Mouse (Mus musculus): ENCODE results near the gene Slc44a2. TPM values are rescaled to one million over a fixed set of nuclear protein-coding genes. Genes with fewer than 3 reads are reported as not detected.
A peak's percentile ranks its signal among the peaks of the same experiment; 100 is the strongest.

The Slc44a2 gene
- polyA plus RNA-seq, 1 experiment: 356 TPM

DNA sequence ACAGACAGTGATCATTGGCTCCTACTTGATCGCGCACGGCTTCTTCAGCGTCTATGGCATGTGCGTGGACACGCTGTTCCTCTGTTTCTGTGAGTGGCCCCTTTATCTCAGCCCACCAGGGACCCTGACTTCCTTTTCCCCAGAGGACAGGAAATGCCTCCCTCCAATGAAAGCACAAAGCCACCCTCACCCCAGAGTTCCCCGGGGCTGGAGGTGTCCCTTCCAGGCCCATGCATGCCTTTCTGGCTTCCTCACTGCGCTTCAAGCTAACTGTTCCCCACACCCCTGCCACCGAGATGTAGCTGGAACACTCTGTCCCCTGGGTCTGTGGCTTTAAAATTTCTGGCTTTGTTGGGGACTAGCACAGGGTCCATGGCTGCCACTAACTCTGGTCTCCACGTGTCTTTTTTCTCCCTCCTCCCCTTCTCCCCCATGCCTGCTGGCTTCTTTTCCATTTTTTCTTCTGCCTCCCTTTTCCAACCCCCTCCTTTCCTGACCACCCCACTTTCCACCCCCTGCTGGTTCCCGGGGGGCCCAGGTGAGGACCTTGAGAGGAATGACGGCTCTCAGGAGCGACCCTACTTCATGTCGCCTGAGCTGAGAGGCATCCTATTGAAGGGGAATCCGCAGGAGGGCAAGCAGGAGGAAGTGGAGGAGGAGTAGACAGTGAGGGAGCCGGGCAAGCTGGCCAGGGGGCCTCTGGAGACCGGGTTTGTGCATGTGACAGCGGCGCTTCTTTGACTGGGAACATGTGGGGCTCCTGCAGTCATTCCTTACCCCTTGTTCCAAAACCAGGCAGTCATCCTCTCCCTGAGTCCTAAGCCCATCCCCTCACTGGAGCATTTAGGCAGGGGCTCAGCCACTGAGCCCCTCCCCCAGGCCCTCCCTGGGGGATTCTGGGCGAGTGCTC, 32.2 kb downstream of the Slc44a2 start:
- no peaks in the 10 kb centered on the region for H3K4me1 ChIP-seq (ENCODE audit: control insufficient read depth, insufficient read depth, low read length)
- 52% methylated on average over 20 of the region's 20 CpGs for WGBS
- TF ChIP-seq POLR2A (IDR thresholded peaks at IDR 0.05; ENCODE audit: insufficient read depth, low read depth, low read length) (no peak), CTCF (IDR thresholded peaks at IDR 0.05; ENCODE audit: insufficient read depth, low read depth, low read length) (no peak)
- H3K4me3 ChIP-seq (ENCODE audit: insufficient read depth, low read depth, low read length): no peak overlapping the region
- H3K27ac ChIP-seq (ENCODE audit: insufficient read depth, low read depth, low read length): no peak overlapping the region

DNA sequence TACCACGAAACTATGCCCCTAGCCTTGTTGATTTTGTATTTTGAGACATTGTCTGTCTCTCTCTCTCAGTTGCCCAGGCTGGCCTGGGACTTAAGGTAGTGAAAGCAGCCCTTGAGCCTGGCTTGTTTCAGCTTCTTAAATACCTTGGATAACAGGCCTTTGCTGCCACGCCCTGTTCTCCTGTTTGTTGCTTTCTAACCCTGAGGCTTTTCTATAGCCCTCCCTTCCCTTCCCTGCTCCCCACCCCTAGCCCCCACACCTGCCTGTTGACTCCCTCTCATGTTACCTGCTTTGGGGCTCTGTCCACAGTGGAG, 32.8 kb downstream of the Slc44a2 start:
- no peaks in the 10 kb centered on the region for H3K4me1 ChIP-seq (ENCODE audit: control insufficient read depth, insufficient read depth, low read length)

DNA sequence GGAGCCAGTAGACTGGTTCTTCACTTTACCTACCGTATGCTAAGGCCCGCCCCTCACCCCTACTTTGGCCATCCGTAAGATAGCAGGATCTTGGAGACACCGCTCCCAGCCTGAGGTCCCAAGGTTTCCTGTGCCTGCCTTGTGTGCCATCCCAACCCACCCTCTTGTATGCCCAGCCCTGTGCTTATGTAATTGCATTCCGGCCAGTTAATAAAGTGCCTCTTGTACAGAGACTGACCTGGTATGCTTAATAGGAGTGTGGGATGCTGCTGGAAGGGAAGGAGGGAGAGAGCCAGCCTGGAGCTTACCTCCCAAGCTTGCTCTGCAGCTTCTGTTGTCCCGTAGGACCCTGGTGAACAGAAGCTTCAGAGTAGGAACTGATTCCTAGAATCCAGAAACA, 34.3 kb downstream of the Slc44a2 start:
- no peaks in the 10 kb centered on the region for H3K4me1 ChIP-seq (ENCODE audit: control insufficient read depth, insufficient read depth, low read length)
- no peak overlapping the region for H3K4me3 ChIP-seq (ENCODE audit: insufficient read depth, low read depth, low read length)
- TF ChIP-seq CTCF (IDR thresholded peaks at IDR 0.05; ENCODE audit: insufficient read depth, low read depth, low read length): no peak
- no peak for TF ChIP-seq POLR2A (IDR thresholded peaks at IDR 0.05; ENCODE audit: insufficient read depth, low read depth, low read length)
- 89% methylated on average over 6 of the region's 6 CpGs for WGBS
- H3K27ac ChIP-seq (ENCODE audit: insufficient read depth, low read depth, low read length): no peak overlapping the region

More for the DNA sequence above, 32.8 kb downstream of the Slc44a2 start:
- Histone ChIP-seq H3K27ac (ENCODE audit: insufficient read depth, low read depth, low read length) (no peak overlapping the region), H3K4me3 (ENCODE audit: insufficient read depth, low read depth, low read length) (no peak overlapping the region)
- TF ChIP-seq CTCF (IDR thresholded peaks at IDR 0.05; ENCODE audit: insufficient read depth, low read depth, low read length): no peak
- no peak for TF ChIP-seq POLR2A (IDR thresholded peaks at IDR 0.05; ENCODE audit: insufficient read depth, low read depth, low read length)
- WGBS: 84% methylated on average over 2 of the region's 2 CpGs

DNA sequence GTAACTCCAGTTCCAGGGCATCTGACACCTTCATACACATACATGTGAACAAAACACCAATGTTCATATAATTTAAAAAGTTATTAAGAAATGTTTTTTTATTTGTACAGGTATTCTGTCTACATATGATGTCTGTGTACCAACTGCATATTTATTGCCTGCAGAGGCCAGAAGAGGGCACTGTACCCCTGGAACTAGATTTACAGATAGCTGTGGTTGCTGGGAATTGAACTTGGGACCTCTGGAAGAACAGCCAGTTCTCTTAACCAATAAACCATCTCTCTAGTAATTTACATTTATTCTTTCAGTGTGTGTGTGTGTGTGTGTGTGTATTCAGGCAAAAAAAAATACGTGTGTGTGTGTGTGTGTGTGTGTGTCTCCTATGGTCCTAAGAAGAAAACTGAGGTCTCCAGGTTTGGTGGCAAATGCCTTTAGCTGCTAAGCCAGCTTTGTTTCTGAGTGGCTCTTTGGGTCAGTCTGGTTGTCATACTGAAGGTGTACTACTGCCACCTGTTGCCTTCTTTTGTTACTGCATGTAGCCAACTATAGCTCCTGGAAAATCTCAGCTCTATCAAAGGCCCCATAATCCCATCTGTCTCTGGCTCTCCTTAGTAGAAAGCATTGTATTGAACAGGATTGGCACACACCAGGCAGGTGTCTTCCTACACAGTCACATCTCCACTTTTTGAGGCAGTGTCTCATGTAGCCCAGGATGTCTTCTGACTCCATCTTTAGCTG, 36.7 kb downstream of the Slc44a2 start:
- 7% methylated on average over 1 of the region's 1 CpGs for WGBS
- TF ChIP-seq CTCF (IDR thresholded peaks at IDR 0.05; ENCODE audit: insufficient read depth, low read depth, low read length): no peak
- no peak for TF ChIP-seq POLR2A (IDR thresholded peaks at IDR 0.05; ENCODE audit: insufficient read depth, low read depth, low read length)
- no peak overlapping the region for H3K4me3 ChIP-seq (ENCODE audit: insufficient read depth, low read depth, low read length)
- no peaks in the 10 kb centered on the region for H3K4me1 ChIP-seq (ENCODE audit: control insufficient read depth, insufficient read depth, low read length)
- no peak overlapping the region for H3K27ac ChIP-seq (ENCODE audit: insufficient read depth, low read depth, low read length)

DNA sequence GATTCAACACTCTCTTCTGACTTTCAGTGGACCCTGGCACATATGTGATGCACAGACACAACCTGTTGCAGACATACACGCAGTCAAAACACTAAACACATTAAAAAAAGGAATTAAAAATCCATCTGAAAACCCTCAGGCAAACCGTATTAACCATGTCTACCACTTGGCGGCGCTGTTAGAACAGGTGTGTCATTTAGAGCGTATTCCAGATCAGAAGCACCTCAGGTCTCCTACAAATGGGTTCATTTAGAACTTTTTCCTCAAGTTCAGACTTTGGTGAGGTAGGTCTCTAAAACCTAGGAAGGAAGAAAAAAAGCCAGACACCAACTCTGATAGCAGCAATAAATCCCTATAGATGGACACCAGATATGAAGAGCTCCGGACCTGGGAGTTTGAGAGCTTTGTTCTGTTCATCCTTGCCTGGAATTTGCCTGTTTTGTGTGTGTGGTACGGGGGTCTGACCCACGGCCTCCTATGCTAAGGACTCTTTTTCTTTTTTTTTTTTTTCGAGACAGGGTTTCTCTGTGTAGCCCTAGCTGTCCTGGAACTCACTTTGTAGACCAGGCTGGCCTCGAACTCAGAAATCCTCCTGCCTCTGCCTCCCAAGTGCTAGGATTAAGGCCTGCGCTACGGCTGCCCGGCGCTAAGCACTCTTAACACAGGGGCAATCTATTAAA, 46.2 kb downstream of the Slc44a2 start:
- no peak for TF ChIP-seq POLR2A (IDR thresholded peaks at IDR 0.05; ENCODE audit: insufficient read depth, low read depth, low read length)
- TF ChIP-seq CTCF (IDR thresholded peaks at IDR 0.05; ENCODE audit: insufficient read depth, low read depth, low read length): no peak
- Histone ChIP-seq H3K4me3 (ENCODE audit: insufficient read depth, low read depth, low read length) (peak overlapping the region; percentile 99), H3K27ac (ENCODE audit: insufficient read depth, low read depth, low read length) (peak overlapping the region; percentile 93), H3K4me1 (ENCODE audit: control insufficient read depth, insufficient read depth, low read length) (peaks cover 6% of the 10 kb centered on the region)
- 32% methylated on average over 14 of the region's 14 CpGs for WGBS

DNA sequence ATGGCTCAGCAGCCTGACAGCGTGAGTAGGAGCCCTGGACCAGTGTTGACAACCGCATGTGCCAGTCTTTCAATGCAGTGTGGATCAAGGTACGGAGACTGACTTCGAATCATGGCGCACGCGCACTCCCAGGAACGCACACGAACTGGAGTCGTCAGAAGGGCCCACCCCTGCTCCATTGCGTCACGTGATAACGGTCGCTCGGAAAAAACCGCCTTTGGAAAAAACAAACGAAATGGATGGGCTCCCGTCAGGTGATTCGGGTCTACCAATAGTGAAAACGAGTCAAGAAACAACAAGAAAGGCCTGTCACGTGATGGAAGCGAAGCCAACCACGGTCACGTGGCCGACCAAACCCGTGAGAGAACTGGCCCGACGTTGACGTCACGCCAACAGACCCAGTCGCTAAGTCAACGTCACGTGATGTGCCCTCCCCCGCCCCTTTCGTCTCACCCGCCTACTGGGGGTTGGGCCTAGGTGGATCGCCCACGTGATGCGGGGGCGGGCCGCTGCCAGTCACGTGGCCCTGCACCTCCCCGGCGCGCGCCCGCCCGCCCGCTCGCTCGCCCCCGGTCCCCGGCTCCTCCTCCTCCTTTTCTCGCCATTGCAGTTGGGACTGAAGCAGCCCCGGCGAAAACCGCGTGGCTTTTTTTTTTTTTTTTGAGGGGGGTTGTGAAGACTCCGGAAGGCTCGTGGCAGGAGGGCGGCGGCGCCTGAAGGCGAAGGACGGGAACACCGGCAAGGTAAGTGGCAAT, 47.0 kb downstream of the Slc44a2 start, which contains the start of gene Ilf3:
Ilf3 (plus strand) TSS at position 515 of the 755 bp plus-strand sequence.
- H3K4me1 ChIP-seq (ENCODE audit: control insufficient read depth, insufficient read depth, low read length): peaks cover 6% of the 10 kb centered on the region
- H3K27ac ChIP-seq (ENCODE audit: insufficient read depth, low read depth, low read length): peak within 1 kb of the TSS; percentile 93
- WGBS: under 1% methylated on average over 66 of the region's 66 CpGs
- peak; percentile 46 for TF ChIP-seq POLR2A (IDR thresholded peaks at IDR 0.05; ENCODE audit: insufficient read depth, low read depth, low read length)
- TF ChIP-seq CTCF (IDR thresholded peaks at IDR 0.05; ENCODE audit: insufficient read depth, low read depth, low read length): no peak
- H3K4me3 ChIP-seq (ENCODE audit: insufficient read depth, low read depth, low read length): peak within 1 kb of the TSS; percentile 99

DNA sequence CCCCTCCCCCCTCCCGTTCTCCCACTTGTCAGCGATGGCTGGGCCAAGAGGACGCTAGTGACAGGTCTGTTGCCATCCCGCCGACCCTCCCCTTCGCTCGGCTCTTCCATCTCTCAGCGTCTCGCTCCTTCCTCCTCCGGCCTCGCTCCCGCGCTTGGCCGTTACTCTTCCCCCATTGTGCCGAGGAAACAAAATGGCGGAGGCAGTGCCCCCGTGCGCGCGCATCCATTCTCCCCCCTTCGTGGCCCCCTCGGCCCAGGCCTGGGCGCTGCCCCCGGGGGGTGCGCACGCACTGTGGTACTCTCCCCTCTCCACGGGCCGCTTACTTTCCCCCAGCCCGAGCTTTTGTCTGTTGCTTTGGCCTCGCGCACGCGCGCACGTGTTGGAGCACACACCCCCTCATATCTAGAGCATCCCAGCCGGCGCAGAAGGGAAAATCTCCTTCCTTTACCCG, 47.7 kb downstream of the Slc44a2 start:
- Histone ChIP-seq H3K4me1 (ENCODE audit: control insufficient read depth, insufficient read depth, low read length) (peaks cover 6% of the 10 kb centered on the region), H3K27ac (ENCODE audit: insufficient read depth, low read depth, low read length) (peak overlapping the region; percentile 89), H3K4me3 (ENCODE audit: insufficient read depth, low read depth, low read length) (peak overlapping the region; percentile 99)
- 2% methylated on average over 38 of the region's 38 CpGs for WGBS
- TF ChIP-seq POLR2A (IDR thresholded peaks at IDR 0.05; ENCODE audit: insufficient read depth, low read depth, low read length) (peak; percentile 29; the same call in 1 of the 2 replicates), CTCF (IDR thresholded peaks at IDR 0.05; ENCODE audit: insufficient read depth, low read depth, low read length) (no peak)

DNA sequence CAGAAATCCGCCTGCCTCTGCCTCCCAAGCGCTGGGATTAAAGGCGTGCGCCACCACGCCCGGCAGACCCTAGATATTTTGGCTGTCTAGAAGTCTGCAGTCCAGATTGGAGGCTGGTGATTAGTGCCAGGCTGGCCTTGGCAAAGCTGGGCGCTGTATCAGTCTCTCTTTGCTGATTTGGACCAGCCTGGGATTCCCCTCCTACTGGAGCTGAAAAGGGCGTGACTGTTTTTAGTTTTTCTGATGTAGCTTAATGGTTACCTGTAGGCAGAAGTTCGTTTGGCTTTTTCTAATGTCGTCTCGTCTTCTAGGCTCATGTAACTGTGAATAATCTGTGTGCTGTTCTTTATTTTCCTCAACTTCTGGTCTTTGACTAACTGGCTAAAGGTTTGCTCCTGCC, 48.6 kb downstream of the Slc44a2 start:
- peaks cover 6% of the 10 kb centered on the region for H3K4me1 ChIP-seq (ENCODE audit: control insufficient read depth, insufficient read depth, low read length)
- no peak overlapping the region for H3K27ac ChIP-seq (ENCODE audit: insufficient read depth, low read depth, low read length)
- TF ChIP-seq POLR2A (IDR thresholded peaks at IDR 0.05; ENCODE audit: insufficient read depth, low read depth, low read length): no peak
- no peak for TF ChIP-seq CTCF (IDR thresholded peaks at IDR 0.05; ENCODE audit: insufficient read depth, low read depth, low read length)
- peak overlapping the region; percentile 99 for H3K4me3 ChIP-seq (ENCODE audit: insufficient read depth, low read depth, low read length)
- WGBS: 36% methylated on average over 11 of the region's 11 CpGs
